Mouse (Mus musculus) heart, adult 18-20 months (tissue): ENCODE data around the gene B4galt1. TPM values are rescaled to one million over a fixed set of nuclear protein-coding genes. Genes with fewer than 3 reads are reported as not detected.

ENCODE experiments used
- DNase-seq, 2 experiments: peaks; one replicate each; pipeline ENCODE4 v3.0.0; 2021 to 2022; ENCODE audit warnings: mixed read lengths in 1 of 2
- long read RNA-seq, 2 experiments: library from polyadenylated mRNA; stranded (forward); transcript quantifications; one replicate each; pipeline ENCODE4 v2.0.0; 2021
- total RNA-seq, 2 experiments: library from RNA; stranded (reverse); gene quantifications; 2 replicates each; pipeline ENCODE4 v1.2.3; 2021

B4galt1 gene
- 10 to 100 TPM; 58.2 to 59.1 TPM for total RNA-seq
- long read RNA-seq, experiment 1, transcript B4galt1-201 (6 exons, 3,983 nt): major isoform, 30 of 42 reads
- long read RNA-seq, experiment 1, partial matches to known transcripts: 0 of 42 reads
- long read RNA-seq, experiment 1, other reads (novel, unspliced or antisense): 12 of 42 reads
- long read RNA-seq, experiment 2, transcript B4galt1-201 (6 exons, 3,983 nt): major isoform, 9 of 19 reads
- long read RNA-seq, experiment 2, partial matches to known transcripts: 1 of 19 reads
- long read RNA-seq, experiment 2, other reads (novel, unspliced or antisense): 9 of 19 reads

DNA sequence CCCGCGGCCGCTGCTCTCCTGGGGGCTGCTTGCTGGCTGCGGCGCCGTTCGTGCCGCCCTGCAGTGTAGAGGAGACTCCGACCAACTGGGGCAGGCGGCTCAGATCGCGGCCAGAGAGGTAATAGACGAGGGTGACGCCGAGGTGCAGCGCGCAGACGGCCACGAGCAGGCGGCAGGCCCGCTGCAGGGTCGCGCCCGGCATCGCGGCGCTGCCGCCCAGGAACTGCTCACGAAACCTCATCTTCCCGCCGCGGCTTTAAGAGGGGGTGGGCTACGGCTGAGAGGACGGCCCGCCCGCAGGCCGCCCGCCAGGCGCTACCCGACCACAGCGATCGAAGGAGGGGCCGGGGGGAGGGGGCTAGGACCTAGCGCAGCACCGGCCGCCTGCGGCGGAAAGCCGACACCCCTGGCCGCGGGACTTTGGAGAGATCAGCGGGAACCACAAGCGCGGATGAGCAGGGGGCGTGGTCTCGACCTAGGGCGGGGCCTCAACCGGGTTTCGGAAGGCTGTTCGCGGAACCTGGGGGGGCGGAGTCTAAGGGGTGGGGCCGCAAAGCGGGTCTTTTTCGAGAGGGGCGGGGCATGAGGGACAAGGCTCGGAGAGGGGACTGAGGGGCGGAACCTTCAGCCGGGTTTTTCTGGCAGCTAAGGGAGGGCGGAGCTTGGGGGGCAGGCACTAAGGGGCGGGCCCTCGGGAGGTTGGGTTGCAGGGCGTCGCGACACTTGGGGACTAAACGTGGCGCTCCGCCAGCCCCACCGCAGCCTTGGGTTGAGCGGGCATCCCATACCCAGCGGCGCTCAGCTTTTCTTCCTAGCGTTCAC is at the start of gene B4galt1:
B4galt1 (minus strand) TSS at position 441 of the 822 bp plus-strand sequence.
- DNase-seq: peak; percentile 99 to 100

- no peak for DNase-seq
Measured at GRCm38 (mm10) chr4:40900612-40901011, 46.8 kb upstream of the B4galt1 start.

GRCm38 (mm10) chr4:40900071-40900470 is 46.3 kb upstream of the B4galt1 start:
- DNase-seq: no peak

DNA sequence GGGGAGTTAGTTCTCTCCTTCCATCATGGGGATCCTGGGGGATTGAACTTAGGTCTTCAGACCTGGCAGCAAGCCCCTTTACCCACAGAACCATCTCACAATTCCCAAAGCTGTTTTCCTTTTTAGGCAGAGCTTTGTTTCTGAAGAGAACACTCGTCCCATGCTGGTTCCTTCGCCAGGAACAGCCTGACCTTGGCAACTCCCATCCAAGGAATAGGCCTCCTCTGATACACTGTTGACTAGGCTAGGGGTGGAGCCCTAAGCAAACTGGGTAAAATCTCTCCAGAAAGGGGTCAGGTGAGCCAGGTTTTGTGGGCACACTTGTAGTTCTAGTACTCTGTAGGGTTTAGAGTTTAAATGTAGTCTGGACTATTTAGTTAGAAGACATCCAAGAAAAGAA is 45.5 kb upstream of the B4galt1 start:
- DNase-seq: no peak

- no peak for DNase-seq
Measured at GRCm38 (mm10) chr4:40898476-40899044, 44.8 kb upstream of the B4galt1 start.

DNA sequence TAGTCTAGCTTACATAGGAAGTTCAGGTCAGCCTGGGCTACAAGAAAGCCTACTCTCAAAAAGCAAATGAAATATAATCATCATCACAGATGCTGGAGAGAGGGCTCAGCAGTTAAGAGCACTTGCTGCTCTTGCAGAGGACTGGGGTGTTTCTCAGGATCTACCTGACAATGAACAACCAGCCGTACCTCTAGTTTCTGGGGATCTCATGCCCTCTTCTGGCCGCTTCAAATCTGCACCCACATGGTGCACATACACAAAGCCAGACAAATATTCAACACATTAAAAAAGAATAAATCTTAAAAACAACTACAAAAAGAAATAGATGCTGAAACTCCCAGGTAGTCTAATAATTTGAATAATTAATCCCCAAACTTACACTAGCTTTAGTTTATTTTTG is 41.8 kb upstream of the B4galt1 start:
- DNase-seq: no peak

DNA sequence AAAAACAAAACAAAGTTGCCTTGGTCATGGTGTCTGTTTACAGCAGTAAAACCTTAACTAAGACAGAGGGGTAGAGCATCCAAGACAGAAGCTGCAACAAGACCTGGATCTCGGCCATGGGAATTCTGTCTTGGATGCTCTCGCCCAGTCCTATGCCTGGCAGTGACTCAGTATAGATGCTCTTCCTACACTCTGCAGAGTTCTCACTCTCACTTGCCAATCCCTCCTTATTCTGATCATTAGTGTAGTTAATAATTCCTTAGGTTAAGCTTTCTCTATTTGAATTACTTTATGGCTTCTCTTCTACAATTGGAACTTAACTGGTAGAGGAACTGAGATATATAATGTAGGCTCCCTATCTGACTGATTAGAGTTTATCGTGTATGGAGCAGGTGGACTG is 41.3 kb upstream of the B4galt1 start:
- DNase-seq: no peak

GRCm38 (mm10) chr4:40891206-40891605 is 37.4 kb upstream of the B4galt1 start:
- no peak for DNase-seq

GRCm38 (mm10) chr4:40889983-40890382 is 36.2 kb upstream of the B4galt1 start:
- DNase-seq: no peak

- DNase-seq: peak in 1 of 2 experiments; percentile 64
Measured at GRCm38 (mm10) chr4:40889252-40889651, 35.4 kb upstream of the B4galt1 start.

GRCm38 (mm10) chr4:40888839-40889238 is 35.0 kb upstream of the B4galt1 start:
- no peak for DNase-seq

- no peak for DNase-seq
Measured at GRCm38 (mm10) chr4:40885883-40886282, 32.1 kb upstream of the B4galt1 start.

- DNase-seq: peak in 1 of 2 experiments; percentile 62
Measured at GRCm38 (mm10) chr4:40885166-40885525, 31.3 kb upstream of the B4galt1 start.

- DNase-seq: no peak
Measured at GRCm38 (mm10) chr4:40884282-40885165, 30.7 kb upstream of the B4galt1 start.

GRCm38 (mm10) chr4:40883200-40883599 is 29.4 kb upstream of the B4galt1 start:
- no peak for DNase-seq

DNA sequence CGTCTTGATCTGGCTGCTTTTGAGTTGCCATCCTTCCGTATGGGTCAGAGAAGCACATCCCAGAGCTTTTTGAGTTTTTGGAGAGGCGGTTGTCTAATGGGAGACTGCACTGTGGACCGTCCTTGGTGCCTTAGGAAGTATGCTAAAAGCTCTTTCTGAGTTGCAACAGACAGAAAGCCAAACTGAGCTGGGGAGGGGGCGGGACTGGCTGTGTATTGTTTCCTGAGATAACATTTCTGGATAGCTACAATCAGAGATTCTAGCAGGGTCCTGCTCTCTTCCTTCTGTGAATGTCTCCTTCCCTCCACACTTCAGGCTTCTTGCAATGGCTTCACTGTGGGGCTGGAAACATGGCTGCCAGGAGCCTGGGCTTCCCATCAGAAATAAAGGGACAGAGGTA is 23.7 kb upstream of the B4galt1 start:
- DNase-seq: no peak

DNA sequence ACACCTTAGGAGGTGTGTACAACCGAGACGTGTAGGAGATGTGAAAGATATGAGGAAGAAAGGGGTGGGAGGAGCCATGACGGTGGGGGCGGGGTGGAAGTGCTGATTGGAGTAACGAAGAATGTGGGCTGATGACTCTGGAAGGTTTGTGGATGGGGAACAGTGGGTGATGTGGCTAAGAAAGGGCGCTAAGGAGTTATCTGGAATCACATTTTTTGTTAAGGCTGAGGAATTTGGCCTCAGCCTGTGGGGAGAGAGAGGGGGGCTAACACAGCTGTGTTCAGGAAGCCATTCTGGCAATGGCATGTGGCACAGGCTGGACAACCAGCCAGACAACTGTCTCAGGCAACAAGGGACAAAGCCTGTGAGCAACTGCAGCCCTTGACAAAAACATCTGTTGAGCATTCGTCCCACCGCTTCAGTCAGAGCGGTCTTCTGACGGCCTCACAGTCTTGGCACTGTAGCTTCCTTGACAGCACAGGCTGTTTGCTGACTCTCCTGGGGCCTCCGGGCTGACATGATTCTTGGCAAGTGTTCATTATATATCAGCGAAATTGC is 23.1 kb upstream of the B4galt1 start:
- DNase-seq: peak; percentile 79 to 88

DNA sequence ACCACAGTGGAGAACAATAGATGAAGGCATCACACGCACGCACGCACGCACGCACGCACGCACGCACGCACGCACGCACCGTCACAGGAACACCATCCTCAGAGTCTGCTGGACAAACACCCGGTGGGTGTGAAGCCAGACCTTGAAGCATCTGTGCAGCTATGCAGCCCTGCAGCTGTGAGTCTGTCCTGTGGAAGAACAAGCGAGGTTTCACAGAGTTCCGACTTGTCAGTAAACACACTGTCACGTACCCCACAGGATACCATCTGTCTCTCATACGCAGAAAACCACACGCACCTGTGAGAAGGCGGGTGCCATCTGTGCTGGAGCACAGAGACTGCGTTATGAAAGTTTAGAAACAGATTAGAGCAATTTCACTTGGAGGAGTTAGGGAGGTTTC is 22.0 kb upstream of the B4galt1 start:
- no peak for DNase-seq

DNA sequence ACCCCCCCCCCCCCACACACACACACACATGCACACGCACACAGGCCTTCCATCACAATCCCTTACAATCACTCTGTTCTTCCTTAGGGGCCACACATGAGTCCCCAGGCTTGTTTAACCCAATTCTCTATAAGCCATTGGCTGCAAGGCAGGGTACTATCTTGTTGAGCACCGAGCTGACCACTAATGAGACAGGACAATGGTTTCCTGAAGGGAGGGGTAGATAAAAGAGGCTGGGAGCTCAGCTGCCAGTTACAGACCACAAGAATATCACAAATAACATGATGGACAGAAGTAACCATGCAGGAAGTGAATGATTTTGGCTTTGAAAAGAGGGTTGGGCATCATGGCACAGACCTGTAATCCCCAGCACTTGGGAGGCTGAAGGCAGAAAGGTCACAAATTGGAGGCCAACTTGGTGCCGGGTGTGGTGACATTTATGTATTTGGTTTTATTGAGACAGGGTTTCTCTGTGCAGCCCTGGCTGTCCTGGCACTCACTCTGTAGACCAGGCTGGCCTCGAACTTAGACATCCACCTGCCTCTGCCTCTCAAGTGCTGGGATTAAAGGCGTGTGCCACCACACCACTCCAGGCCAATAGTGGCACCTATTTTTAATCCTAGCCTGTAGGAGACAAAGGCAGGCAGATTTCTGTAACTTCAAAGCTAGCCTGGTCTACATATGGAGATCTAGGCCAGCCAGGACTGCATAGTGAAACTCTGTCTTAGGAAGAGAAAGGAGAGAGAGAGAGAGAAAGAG is 21.2 kb upstream of the B4galt1 start:
- DNase-seq: no peak

DNA sequence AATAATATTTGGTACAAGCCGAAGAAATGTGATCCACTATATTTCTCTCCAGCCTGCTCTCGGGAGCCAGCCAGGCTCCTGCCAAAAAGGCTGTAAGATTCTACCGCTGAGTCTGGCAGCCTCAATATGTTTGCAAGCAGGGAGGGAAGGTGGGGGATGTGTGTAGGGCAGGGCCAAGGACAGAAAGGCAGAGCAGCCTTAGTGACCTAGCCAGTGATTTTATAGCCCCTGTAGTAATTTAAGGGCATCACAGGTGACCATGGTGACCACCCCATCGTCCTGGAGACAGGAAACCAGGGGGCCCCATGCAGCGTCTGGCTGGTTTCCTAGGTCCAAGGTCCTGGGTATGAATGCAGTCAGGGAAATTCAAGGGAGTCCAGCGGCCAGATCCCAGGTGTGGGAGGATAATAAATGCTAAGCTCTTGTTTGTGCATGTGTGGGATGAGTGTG is 20.4 kb upstream of the B4galt1 start:
- peak; percentile 67 to 80 for DNase-seq

DNA sequence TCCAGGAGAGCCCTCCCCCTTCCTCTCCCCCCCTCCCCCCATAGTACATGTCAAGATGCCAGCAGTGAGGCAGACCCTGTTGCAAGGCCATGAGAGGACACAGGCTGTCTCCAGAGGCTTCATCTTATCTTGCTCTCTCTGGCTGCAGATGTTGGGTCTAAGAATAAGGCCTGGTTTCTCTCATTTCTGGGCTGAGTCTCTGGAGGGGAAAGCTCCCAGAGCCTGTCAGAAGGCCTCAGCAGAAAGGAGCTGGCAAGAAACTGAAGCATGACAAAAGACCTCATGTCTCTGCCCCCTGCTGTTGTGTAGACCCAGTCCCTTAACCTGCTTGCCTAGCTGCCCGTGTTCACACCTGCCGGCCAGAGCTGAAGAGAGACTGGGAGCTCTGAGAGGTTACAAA is 19.5 kb upstream of the B4galt1 start:
- peak; percentile 69 to 85 for DNase-seq
